Mouse (Mus musculus) thymus, postnatal 25 days (tissue): ENCODE data around the gene Agtpbp1.
"Not testable (repeated sequence)": the region's sequence is repeated elsewhere in the genome, so short reads cannot be mapped to it uniquely, and the experiment has no call there.

Experiments
- DNase-seq: peaks from one replicate; pipeline ENCODE4 v3.0.0; 2022

The Agtpbp1 gene

DNA sequence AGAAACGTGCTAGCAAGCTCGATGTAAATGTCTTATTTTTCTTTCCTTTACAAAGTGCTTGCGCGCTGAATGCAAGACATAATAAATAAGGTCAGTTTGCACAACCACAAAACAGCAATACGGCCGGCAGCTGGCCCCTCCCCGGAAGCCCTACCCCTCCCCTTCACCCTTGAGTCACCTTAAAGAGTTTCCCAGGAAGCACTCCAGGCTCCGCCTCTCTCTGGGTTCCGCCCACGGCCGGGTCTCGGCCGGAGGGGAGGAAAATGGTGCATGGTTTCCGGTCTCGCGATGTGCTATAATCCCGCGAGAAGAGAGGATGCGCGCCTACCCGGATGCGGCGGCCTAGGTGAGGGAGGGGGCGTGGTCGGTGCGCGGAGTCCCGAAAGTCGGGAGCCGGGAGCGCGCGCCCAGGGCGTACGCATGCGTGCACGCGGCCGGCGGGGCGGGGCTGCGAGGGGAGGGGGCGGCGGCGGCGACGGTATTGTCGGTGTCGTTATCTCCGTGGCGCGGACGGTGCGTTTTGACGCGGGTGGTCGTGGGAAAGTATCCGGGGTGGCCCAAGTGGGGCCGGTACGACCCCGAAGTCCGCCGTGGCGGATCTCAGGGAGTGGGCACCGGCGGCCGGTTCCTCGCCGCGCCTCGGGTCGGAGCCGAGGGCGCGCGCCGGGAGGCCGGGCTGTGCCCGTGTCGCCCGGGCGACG lies at the start of gene Agtpbp1, which contains the start of gene Naa35:
Agtpbp1 (minus strand) TSS at position 281 of the 701 bp plus-strand sequence.
Naa35 (plus strand) TSS at position 313 of the 701 bp plus-strand sequence.
- peak; percentile 100 for DNase-seq

DNA sequence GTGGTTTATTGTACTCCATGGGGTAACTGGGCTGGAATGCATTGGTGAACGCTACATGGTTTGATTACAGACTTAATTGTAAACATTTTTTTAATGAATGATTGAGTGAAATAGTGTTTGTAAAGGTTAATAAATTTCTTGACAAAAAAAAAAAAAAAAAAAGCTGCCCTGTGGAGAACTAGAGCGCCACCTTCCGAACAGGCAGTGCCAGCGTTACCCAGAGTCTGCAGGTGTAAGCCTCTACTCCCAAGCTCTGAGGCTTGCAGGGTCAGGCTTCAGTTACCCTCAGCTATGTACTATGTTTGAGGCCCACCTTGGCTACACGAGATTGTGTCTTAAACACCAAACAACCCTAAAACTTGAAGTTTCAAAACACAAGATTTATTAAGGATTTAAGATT lies 49.6 kb upstream of the Agtpbp1 start:
- no peak for DNase-seq

DNA sequence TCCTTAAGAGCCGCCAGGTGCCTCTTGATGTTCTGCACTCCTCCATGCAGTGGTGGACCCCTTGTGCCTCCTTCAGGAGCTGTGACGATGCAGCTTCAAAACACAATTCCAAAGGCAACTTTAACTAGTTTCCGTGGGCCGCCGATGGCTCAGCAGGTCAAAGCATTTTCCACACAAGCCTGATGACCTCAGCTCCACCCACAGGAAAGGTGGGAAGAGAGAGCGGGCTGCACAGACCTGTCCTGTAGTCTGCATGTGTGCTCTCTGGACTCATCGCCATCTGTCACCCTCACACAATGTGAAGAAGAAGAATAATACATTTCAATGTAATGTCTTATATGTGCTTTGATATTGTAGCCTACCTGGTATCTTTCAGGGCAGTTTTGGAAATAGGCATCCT lies 41.7 kb upstream of the Agtpbp1 start:
- no peak for DNase-seq

DNA sequence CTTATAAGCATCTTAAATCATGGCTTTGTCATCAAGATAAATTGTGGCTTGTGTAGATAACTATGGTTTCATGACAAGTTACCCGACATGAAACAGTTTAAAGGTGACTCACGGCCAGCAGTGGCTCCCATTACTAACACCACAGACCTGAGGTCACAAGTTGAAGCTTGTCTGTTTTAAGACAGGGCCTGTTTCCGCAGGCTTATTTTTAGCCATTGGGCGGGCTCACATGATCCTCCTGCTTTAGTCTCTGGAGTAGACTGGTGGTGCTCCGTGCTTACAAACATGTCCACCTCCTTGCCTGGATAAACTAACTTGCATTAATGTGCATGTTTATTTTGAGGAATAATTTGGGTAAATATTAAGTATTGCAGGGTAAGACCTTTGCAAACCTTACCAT lies 39.9 kb upstream of the Agtpbp1 start:
- DNase-seq = no peak

DNA sequence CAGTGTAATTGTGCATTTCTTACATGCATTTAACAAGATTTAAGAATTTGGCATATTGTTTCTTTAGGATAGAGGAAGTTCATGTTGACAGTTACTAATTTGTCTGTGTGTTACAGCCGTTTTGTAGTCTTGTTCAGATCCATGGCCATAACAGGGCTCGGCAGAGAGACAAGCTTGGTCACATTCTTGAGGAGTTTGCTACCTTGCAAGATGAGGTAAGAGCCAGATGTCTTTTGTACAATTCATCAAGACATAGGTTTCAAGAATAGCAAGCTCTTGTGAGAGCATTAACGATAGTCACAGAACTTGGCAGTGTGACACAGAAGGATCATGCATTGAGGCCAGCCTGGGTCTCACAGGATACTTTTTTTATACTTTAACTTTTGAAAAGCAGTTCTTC lies 39.4 kb upstream of the Agtpbp1 start:
- DNase-seq = no peak

DNA sequence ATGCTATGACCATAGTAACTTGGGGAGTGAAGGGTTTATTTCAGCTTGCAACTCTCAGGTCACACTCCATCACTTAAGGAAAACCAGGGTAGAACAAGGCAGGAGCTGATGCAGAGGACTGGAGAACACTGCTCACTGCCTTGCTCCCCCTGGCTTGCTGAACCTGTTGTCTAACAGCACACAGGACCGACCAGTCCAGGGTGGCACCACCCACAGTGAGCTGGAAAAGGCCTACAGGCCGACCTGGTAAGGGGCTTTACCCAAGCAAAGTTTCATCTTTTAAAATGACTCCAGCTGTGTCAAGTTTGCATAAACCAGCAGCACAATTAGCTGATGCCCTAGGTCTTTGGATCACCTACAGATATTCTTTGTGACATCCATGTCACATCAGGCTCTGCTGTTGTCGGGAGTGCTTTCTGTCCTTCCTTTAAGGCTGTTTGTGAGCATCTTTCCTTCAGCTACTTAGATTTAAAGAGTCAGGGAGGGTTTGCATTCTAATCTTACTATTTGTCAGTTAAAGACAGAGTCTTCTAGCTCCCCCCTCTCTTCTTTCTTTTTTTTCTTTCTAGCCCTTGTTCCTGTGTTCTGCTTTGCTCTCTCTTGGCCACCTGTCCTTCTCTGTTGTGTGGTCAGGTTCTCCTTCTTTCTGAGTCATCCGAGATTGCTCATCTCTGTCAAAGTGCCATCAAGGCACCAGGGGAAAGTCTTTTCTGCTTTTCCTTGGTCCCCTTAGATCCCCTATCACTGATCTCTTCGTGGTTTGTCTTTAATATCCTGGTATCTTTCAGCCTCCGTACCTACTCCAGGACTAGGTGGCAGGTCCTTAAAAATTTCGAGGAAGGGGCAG lies 36.8 kb upstream of the Agtpbp1 start:
- no peak for DNase-seq

DNA sequence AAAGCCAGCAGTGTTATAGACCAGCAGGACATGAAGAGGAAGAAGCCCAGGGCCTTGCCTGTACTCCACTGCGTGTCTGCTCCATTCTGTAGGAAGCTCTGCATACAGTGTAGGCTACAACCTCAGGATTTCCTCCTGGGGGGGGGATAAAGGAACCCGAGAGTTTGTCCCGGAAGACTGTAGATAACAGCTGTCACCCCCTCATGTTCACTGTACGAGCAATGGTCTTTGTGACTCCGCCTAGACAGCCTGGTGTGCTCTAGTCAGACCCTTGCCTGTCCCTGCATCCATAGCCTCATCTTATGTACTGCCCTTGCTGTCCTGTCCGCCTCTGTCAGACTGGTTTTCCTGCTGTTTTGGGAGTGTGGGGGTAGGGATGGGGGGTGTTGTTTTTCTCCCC lies 33.4 kb upstream of the Agtpbp1 start:
- no peak for DNase-seq

DNA sequence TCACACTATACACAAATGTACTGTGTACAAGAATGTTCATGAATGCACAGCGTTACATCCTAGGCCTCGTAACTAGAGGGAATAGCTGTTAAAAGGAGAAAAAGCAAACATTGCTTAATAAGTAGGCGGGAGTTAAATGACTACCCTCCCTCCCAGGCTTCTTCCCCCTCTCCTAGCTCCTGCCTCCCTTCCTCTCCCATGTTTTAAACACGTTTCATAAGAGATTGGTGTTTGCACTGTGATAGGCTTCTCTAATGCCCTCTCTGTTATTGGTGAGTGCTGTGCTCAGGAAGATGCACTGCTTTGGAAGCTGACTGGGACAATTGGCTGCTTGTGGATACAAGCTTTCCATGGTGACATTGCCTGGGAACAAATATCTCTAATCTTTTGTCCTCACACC lies 30.5 kb upstream of the Agtpbp1 start:
- no peak for DNase-seq

DNA sequence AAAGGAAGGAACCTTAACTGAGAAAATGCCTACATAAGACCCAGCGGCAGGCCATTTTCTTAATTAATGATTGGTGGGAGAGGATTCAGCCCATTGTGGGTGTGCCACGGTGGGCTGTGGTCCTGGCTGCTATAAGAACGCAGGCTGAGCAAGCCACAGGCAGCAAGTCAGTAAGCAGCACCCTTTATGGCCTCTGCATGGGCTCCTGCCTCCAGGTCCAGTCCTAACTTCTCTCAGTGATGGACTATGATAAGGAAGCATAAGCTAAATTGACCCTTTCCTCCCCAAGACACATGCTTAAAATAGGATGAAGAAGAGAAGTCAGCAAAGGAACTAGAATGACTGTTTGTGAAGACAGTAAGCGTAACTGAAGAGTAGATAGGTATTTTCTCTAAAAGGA lies 30.1 kb upstream of the Agtpbp1 start:
- DNase-seq = no peak

DNA sequence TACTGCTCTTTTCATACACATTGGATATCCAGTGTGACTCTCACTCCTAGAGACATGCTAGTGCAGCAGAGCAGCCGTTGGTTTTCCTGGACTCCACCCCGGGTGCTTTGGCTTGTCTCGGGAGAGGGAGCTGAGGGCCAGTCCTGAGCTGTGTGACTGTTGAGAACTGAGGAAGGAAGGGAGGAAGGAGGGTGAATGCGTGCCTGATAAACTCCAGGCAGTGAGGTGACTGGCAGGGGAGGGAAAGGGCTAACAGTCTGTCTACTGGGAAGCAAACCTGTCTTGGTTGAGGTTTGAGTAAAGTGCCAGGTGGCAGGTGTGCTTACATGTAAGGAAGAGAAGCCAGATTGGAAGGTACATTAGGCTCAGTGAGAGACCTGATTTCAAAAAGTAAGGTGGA lies 28.8 kb upstream of the Agtpbp1 start:
- DNase-seq = no peak

DNA sequence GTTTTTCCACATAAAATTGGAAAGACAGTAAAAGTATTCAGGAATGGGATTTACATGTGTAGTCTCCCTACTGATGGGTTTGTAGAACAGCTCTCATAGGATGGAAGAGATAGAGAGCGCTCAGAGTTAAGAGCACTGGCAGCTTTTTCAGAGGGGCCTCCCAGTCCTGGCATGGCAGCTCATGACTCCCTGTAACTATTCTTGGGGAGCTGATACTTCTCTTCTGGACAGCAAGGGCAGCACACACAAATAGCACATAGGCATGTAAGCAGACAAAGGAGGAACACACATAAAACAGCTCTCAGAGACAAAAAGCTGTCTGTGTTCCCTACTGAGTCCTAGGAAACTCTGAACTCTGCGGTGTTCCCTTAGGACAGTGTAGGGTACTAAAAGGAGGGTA lies 25.4 kb upstream of the Agtpbp1 start:
- no peak for DNase-seq

DNA sequence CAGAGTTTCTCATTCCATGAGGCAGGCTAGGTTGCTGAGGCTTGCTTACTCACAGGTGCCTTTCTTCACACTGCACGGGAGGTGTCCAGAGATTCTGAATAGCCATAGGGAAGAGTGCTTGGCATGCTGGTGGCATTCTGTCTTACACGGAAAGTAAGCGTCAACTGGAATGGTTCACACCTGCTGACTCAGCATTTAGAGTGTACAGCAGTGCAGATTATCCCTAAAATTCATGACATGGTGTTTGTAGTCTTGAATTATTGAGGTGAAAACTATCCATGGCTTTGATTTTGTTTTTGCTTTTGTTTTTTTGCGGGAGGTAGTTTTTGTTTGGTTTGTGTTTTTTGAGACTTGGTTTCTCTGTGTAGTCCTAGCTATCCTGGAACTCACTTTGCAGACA lies 24.9 kb upstream of the Agtpbp1 start:
- DNase-seq = no peak

DNA sequence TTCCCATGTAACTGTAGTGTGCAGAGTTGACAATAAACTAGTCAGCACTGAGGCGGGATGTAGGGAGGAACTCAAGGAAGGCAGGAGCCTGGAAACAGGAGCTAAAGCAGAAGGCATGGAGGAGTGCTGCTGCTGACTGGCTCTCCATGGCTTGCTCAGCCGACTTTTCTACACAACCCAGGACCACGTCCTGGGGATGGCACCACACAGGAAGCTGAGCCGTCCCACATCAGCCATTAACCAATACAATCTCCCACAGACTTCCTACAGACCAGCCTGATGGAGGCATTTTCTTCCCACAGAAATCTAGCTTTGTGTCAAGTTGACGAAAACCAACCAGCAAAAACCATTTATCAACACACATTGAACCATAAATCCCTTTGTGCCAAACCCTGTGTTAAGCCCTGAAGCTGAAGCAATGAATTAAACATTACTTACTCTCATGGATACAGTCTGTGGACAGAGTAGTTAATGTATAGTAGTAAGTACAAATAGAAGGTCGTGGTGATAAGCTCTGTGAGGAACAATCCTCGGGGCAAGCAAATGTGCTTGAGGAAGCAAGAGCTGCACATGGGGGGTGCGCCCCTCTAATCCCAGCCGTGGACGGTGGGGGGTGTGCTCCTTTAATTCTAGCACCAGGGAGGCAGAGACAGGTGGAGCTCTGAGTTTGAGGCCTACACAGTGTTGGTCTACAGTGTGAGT lies 20.3 kb upstream of the Agtpbp1 start:
- DNase-seq = no peak

DNA sequence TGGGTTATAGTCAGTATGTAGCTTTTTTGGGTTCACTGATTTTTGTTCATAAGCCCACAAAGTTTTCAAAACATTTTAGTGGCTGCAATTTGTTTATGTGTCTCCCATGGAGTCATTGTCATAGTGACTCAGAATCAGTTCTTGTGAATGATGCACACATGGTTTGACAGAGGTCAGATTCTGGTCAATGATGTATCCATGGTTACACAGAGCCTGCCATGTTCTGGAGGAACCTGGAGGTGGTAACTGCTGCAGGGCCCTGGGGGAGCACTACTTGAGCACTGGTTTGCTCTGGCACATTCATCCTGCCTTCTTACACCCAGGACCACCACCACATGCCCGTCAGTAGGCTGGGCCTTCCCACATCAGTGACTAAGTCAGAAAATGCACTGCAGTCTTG lies 19.5 kb upstream of the Agtpbp1 start:
- DNase-seq = no peak

DNA sequence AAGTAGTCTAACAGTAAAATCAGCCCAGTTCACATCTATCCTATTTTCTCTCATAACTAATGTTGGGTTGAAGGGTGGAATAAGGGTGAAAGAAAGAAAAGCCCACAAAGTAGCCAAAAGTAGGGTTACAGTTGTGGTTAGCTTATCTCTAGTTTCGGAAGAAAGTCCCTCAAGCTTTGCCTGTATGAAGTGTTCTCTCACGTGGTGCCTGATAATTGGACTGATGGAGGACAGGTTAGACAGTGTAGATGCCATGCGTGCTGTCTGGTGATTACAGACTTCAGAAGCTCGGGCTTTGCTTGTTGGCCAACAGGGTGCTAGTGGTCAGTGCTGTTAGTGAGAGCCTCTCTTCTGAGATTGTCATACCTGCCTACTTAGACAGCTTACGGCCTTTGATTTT lies 18.1 kb upstream of the Agtpbp1 start:
- no peak for DNase-seq

DNA sequence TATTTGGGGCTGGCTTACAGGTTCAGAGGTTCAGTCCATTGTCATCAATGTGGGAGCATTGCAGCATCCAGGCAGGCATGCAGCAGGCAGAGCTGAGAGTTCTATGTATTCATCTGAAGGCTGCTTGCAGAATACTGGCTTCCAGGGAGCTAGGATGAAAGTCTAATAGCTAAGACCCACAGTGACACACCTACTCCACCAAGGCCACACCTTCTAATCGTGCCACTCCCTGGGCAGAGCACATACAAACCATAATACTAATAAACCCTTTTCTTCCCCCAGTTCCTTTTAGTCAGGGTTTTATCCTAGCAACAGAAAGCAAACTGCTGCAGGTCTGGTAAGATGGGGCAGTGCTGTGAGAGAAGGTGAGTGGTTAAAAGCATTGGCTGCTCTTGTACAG lies 7.6 kb upstream of the Agtpbp1 start:
- DNase-seq = no peak

DNA sequence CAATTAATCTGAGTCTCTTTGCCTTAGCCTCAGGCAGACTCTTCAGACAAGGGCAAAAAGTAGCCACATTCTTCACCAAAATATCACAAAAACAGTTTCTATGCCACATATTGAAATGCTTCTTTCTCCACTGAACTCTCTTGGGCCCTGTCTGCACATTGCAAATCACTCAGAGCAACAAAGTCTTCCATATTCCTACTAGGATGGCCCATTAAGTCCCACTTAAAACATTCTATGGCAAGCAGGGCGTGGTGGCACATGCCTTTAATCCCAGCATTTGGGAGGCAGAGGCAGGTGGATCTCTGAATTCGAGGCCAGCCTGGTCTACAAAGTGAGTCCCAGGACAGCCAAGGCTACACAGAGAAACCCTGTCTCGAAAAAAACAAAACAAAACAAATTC lies 7.0 kb upstream of the Agtpbp1 start:
- DNase-seq = not testable (repeated sequence)

DNA sequence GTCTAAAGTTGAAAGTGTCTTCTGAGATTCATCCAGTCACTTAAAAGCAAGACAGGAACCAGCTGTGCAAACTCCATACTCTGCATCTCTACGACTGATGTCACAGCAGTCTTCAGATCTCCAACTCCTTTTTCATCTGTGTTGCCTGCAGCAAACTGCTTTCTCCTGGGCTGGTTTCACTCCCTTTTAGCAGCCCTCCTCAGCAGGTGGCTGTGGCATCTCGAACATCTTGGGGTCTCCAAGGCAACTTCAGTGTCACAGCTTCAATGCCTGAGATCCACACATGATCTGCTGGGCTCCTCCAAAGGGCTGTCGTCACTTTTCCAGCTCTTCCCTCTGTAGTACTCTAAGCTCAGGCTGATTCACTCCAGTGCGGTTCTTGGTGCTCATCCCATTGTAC lies 5.7 kb upstream of the Agtpbp1 start:
- peak; percentile 46 for DNase-seq

DNA sequence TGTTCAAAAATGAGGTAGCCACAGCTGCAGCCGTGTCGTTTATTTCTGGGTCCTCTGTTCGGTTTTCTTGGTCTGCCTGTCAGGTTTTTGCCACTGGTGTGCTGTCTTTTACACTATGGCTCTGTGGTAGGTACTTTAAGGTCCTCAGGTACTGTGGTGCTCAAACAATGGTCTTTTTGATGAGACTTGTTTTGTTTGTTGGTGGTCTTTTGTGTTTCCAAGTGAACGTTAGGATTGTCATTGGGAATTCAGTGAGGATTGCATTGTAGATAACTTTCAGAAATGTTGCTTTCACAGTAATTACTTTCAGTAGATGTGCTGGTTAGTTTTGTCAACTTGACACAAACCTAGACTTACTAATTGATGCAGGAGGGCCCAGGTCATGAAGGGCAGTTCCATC lies 4.6 kb upstream of the Agtpbp1 start:
- no peak for DNase-seq

DNA sequence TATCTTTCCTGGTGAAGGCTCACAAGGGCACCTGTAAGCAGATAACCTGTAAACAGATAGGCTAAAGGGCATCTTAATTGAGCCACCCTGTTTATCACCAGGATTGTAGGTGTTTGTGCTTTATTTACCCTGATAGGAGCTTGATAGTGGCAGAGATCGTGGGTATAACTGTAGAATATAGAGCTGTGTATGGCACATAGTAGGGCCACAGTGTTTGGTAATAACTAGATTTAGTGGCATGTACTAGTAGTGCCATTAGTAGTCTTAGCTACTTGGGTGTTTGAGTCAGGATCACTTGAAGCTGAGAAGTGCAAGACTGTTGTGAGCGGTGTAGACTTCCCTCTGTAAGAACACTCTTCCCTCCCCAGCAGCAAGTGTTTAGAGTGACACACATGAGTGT lies 2.2 kb upstream of the Agtpbp1 start:
- no peak for DNase-seq

DNA sequence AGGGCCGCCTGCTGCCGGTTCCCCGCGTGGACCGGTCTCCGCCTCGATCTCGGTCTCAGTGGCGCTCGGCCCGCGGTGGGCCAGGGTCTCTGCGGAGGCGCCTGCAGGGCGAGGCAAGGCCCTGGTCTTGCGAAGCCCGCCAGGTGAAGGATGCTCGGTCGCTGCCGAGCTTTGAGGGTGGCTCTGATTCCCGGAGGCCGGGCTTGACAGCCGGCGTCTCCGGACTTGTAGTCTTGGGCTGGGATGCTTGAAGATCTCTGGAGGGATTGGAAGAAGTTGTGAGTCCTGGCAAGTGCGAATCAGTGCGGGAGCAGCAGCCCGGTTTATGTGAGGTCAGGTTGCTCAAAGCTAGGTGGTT lies 600 bp upstream of the Agtpbp1 start:
- no peak for DNase-seq

DNA sequence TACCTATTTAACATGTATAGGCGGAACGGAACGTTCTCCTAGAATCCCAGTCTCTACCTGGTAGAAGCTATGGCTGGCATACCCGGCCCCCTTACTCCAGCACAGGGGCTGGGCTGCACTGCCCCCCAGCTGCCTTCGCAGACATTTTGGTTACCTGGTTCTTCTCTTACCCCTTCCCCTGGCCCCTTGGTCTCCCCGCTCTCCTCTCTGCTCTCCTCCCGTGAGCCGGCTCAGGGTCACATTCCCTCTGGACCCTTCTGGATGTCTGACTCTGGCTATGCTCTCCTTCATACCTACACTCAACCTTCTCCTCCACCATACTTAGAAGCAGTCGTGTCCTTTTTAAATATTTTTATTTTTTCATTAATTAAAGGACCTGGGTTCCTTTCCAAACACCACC lies 546 bp downstream of the Agtpbp1 start:
- peak; percentile 53 for DNase-seq

DNA sequence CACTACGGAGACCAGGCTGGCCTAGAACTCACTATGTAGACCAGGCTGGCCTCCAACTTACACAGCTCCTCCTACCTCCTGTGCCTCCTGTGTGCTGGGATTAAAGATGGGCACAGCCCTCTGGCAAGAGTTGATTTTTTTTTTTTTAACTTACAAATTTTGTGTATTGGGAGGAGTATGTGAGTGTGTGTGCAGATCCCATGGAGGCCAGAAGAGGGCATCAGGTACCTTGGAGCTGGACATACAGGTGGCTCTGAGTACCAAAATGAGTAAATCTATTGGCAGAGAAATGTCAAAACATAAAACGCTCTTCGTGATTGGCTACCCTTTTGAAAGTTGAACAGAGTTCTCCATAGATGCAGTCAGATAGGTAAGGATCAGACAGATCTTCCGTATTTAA lies 4.1 kb downstream of the Agtpbp1 start:
- DNase-seq = no peak

DNA sequence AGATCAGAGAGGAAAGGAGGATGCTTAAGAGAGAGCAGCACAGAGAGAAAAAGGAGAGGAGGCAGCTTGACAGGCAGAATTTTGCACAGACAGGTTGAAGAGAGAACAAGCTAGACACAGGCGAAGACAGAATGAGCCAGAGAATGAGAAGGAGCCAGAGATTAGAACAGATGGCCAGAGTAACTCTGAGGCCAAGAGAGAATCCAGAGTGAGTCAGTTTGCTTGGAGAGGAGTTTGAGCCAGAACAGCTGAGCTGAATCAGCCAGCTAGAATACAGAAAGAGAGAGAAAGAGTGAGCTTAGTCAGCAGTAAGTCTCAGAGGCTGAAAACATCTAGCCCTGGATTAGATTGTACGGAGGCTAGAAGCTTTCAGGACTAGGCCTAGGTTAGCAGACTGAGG lies 12.5 kb downstream of the Agtpbp1 start:
- no peak for DNase-seq
